Mouse (Mus musculus) urinary bladder, postnatal 10 days (tissue): ENCODE data around the gene Arhgap23.

Source experiments
- DNase-seq: peaks from one replicate; pipeline ENCODE4 v3.0.0; 2022; ENCODE audit warnings: low spot score

The Arhgap23 gene

GRCm38 (mm10) chr11:97435808-97436491 lies 20.6 kb downstream of the Arhgap23 start:
- peak; percentile 48 for DNase-seq

- DNase-seq = no peak
Measured at GRCm38 (mm10) chr11:97437745-97438144, 22.4 kb downstream of the Arhgap23 start.

- no peak for DNase-seq
Measured at GRCm38 (mm10) chr11:97438868-97439267, 23.5 kb downstream of the Arhgap23 start.

- DNase-seq = no peak
Measured at GRCm38 (mm10) chr11:97439935-97440334, 24.6 kb downstream of the Arhgap23 start.

GRCm38 (mm10) chr11:97440441-97440881 lies 25.1 kb downstream of the Arhgap23 start:
- DNase-seq = no peak

- no peak for DNase-seq
Measured at GRCm38 (mm10) chr11:97441036-97441657, 25.8 kb downstream of the Arhgap23 start.

GRCm38 (mm10) chr11:97441658-97442125 lies 26.4 kb downstream of the Arhgap23 start:
- no peak for DNase-seq

- no peak for DNase-seq
Measured at GRCm38 (mm10) chr11:97442891-97443675, 27.8 kb downstream of the Arhgap23 start.

GRCm38 (mm10) chr11:97445596-97445995 lies 30.3 kb downstream of the Arhgap23 start:
- no peak for DNase-seq

- DNase-seq = no peak
Measured at GRCm38 (mm10) chr11:97445999-97446511, 30.7 kb downstream of the Arhgap23 start.

GRCm38 (mm10) chr11:97447979-97448378 lies 32.6 kb downstream of the Arhgap23 start:
- DNase-seq = no peak

- no peak for DNase-seq
Measured at GRCm38 (mm10) chr11:97448611-97449394, 33.5 kb downstream of the Arhgap23 start.

GRCm38 (mm10) chr11:97449601-97450293 lies 34.4 kb downstream of the Arhgap23 start:
- peak; percentile 48 for DNase-seq

GRCm38 (mm10) chr11:97450305-97450922 lies 35.1 kb downstream of the Arhgap23 start:
- no peak for DNase-seq

GRCm38 (mm10) chr11:97451625-97452024 lies 36.3 kb downstream of the Arhgap23 start:
- DNase-seq = no peak

- no peak for DNase-seq
Measured at GRCm38 (mm10) chr11:97457120-97457519, 41.8 kb downstream of the Arhgap23 start.

- no peak for DNase-seq
Measured at GRCm38 (mm10) chr11:97461307-97461820, 46.0 kb downstream of the Arhgap23 start.

- no peak for DNase-seq
Measured at GRCm38 (mm10) chr11:97462538-97462937, 47.2 kb downstream of the Arhgap23 start.

GRCm38 (mm10) chr11:97463166-97463565 lies 47.8 kb downstream of the Arhgap23 start:
- no peak for DNase-seq

- DNase-seq = no peak
Measured at GRCm38 (mm10) chr11:97463991-97464390, 48.7 kb downstream of the Arhgap23 start.
